Mouse (Mus musculus) MEL (cell line): ENCODE data around the gene Trim46. TPM values are rescaled to one million over a fixed set of nuclear protein-coding genes. Genes with fewer than 3 reads are reported as not detected.
A peak's percentile ranks its signal among the peaks of the same experiment; 100 is the strongest.

Experiments
- DNase-seq: peaks from one replicate; pipeline ENCODE4 v3.0.0; 2011; ENCODE audit warnings: low read depth, low spot score
- H3K27ac ChIP-seq: 2 replicates; pipeline ENCODE4 v1.5.1; 2012; ENCODE audit warnings: low read depth, mild to moderate bottlenecking, control low read depth, low read length, moderate library complexity; ENCODE audit not compliant: control insufficient read depth
- H3K27me3 ChIP-seq, 2 experiments: fragments of 150-350 bp in 1 of 2; sonication (generic) in 1 of 2; 2 replicates each; pipeline ENCODE4 v1.6.1; 2012; ENCODE audit warnings: low read length in 2 of 2, mild to moderate bottlenecking in 2 of 2, improper control_type of control experiment in 1 of 2, moderate library complexity in 1 of 2; ENCODE audit not compliant: insufficient read depth in 2 of 2, control insufficient read depth in 1 of 2
- H3K36me3 ChIP-seq, 2 experiments: 2 replicates each; pipeline ENCODE4 v1.6.1; 2012 to 2014; ENCODE audit warnings: low read length in 2 of 2, improper control_type of control experiment in 1 of 2, inconsistent platforms in 1 of 2, mild to moderate bottlenecking in 1 of 2; ENCODE audit not compliant: insufficient read depth in 2 of 2, control insufficient read depth in 1 of 2
- H3K4me1 ChIP-seq, 2 experiments: fragments of 150-350 bp in 1 of 2; sonication (generic) in 1 of 2; 2 replicates each; pipeline ENCODE4 v1.6.1; 2012; ENCODE audit warnings: low read length in 2 of 2, improper control_type of control experiment in 1 of 2, mild to moderate bottlenecking in 1 of 2; ENCODE audit not compliant: insufficient read depth in 2 of 2, control insufficient read depth in 1 of 2
- H3K4me3 ChIP-seq, 2 experiments: fragments of 150-350 bp in 1 of 2; sonication (generic) in 1 of 2; 2 replicates each; pipeline ENCODE4 v1.5.1; 2012; ENCODE audit warnings: low read depth in 2 of 2, low read length in 2 of 2, mild to moderate bottlenecking in 2 of 2, moderate library complexity in 2 of 2, control low read depth in 1 of 2, improper control_type of control experiment in 1 of 2; ENCODE audit not compliant: control insufficient read depth in 1 of 2, insufficient read depth in 1 of 2
- H3K79me2 ChIP-seq: 2 replicates; pipeline ENCODE4 v1.6.1; 2012; ENCODE audit warnings: mild to moderate bottlenecking, low read length, moderate library complexity; ENCODE audit not compliant: control insufficient read depth, poor library complexity, insufficient read depth
- H3K9ac ChIP-seq: 2 replicates; pipeline ENCODE4 v1.6.1; 2012; ENCODE audit warnings: low read depth, mild to moderate bottlenecking, control low read depth, low read length, moderate library complexity; ENCODE audit not compliant: control insufficient read depth, poor library complexity, severe bottlenecking
- H3K9me3 ChIP-seq: fragments of 150-350 bp; sonication (generic); replicated peaks from 2 replicates; pipeline ENCODE4 v1.6.1; 2012; ENCODE audit warnings: mild to moderate bottlenecking, low read length, improper control_type of control experiment, moderate library complexity; ENCODE audit not compliant: insufficient read depth
- BHLHE40 ChIP-seq: IDR thresholded peaks from 2 replicates; pipeline ENCODE4 v1.6.1; 2012; ENCODE audit warnings: low read depth, mild to moderate bottlenecking, inconsistent platforms, low read length, improper control_type of control experiment, borderline replicate concordance
- CHD1 ChIP-seq: IDR thresholded peaks from 2 replicates; pipeline ENCODE4 v1.6.1; 2012; ENCODE audit warnings: low read depth, mild to moderate bottlenecking, inconsistent platforms, low read length, improper control_type of control experiment
- CHD2 ChIP-seq: IDR thresholded peaks from 2 replicates; pipeline ENCODE4 v1.6.1; 2011; ENCODE audit warnings: low read length, improper control_type of control experiment
- CTCF ChIP-seq, 3 experiments: IDR thresholded peaks in 2 of 3; conservative IDR thresholded peaks in 1 of 3; 2 replicates each; pipeline ENCODE4 v1.5.1; 2011 to 2012; ENCODE audit warnings: low read length in 3 of 3, low read depth in 2 of 3, mild to moderate bottlenecking in 2 of 3, improper control_type of control experiment in 1 of 3, inconsistent platforms in 1 of 3, mixed read lengths in 1 of 3, moderate library complexity in 1 of 3; ENCODE audit not compliant: control insufficient read depth in 1 of 3, insufficient read depth in 1 of 3, poor library complexity in 1 of 3, severe bottlenecking in 1 of 3
- E2F4 ChIP-seq: IDR thresholded peaks from 2 replicates; pipeline ENCODE4 v1.6.1; 2011; ENCODE audit warnings: low read depth, low read length, improper control_type of control experiment, borderline replicate concordance
- ELF1 ChIP-seq: IDR thresholded peaks from 2 replicates; pipeline ENCODE4 v1.6.1; 2014; ENCODE audit warnings: low read depth, mild to moderate bottlenecking, inconsistent platforms, low read length, improper control_type of control experiment, moderate library complexity
- EP300 ChIP-seq, 2 experiments: IDR thresholded peaks; 2 replicates each; pipeline ENCODE4 v1.6.1; 2011; ENCODE audit warnings: improper control_type of control experiment in 2 of 2, low read length in 2 of 2, low read depth in 1 of 2, mild to moderate bottlenecking in 1 of 2
- ETS1 ChIP-seq: IDR thresholded peaks from 2 replicates; pipeline ENCODE4 v1.6.1; 2012; ENCODE audit warnings: low read depth, mild to moderate bottlenecking, inconsistent platforms, low read length, improper control_type of control experiment, moderate library complexity
- JUND ChIP-seq: IDR thresholded peaks from 2 replicates; pipeline ENCODE4 v1.6.1; 2011; ENCODE audit warnings: low read depth, mild to moderate bottlenecking, improper control_type of control experiment, low read length
- KAT2A ChIP-seq: conservative IDR thresholded peaks from 2 replicates; pipeline ENCODE4 v1.6.1; 2012; ENCODE audit warnings: low read depth, low read length, improper control_type of control experiment, inconsistent platforms
- MAFK ChIP-seq: IDR thresholded peaks from 2 replicates; pipeline ENCODE4 v1.6.1; 2011; ENCODE audit warnings: low read depth, mild to moderate bottlenecking, low read length, improper control_type of control experiment, borderline replicate concordance
- MAZ ChIP-seq: IDR thresholded peaks from 2 replicates; pipeline ENCODE4 v1.6.1; 2012; ENCODE audit warnings: low read depth, mild to moderate bottlenecking, inconsistent platforms, low read length, improper control_type of control experiment
- MXI1 ChIP-seq: IDR thresholded peaks from 2 replicates; pipeline ENCODE4 v1.6.1; 2011; ENCODE audit warnings: mild to moderate bottlenecking, low read depth, low read length, improper control_type of control experiment
- MYB ChIP-seq: IDR thresholded peaks from 2 replicates; pipeline ENCODE4 v1.6.1; 2011; ENCODE audit warnings: mild to moderate bottlenecking, low read depth, low read length, improper control_type of control experiment
- NELFE ChIP-seq: IDR thresholded peaks from 2 replicates; pipeline ENCODE4 v1.6.1; 2011; ENCODE audit warnings: low read depth, low read length, improper control_type of control experiment
- POLR2AphosphoS2 ChIP-seq: IDR thresholded peaks from 2 replicates; pipeline ENCODE4 v1.6.1; 2011; ENCODE audit warnings: low read length, improper control_type of control experiment
- POLR2AphosphoS5 ChIP-seq: IDR thresholded peaks from 2 replicates; pipeline ENCODE4 v1.6.1; 2012; ENCODE audit warnings: low read depth, borderline replicate concordance, mild to moderate bottlenecking, inconsistent platforms, low read length, moderate library complexity, mixed read lengths
- SMC3 ChIP-seq: IDR thresholded peaks from 2 replicates; pipeline ENCODE4 v1.6.1; 2011; ENCODE audit warnings: low read depth, low read length, improper control_type of control experiment
- TAL1 ChIP-seq: IDR thresholded peaks from 2 replicates; pipeline ENCODE4 v1.6.1; 2012; ENCODE audit warnings: mild to moderate bottlenecking, inconsistent platforms, low read length, moderate library complexity, mixed read lengths
- TCF12 ChIP-seq: IDR thresholded peaks from 2 replicates; pipeline ENCODE4 v1.6.1; 2014; ENCODE audit warnings: low read depth, mild to moderate bottlenecking, inconsistent platforms, low read length, improper control_type of control experiment, moderate library complexity
- UBTF ChIP-seq: IDR thresholded peaks from 2 replicates; pipeline ENCODE4 v1.6.1; 2012; ENCODE audit warnings: low read depth, mild to moderate bottlenecking, inconsistent platforms, low read length, improper control_type of control experiment, moderate library complexity, borderline replicate concordance; ENCODE audit not compliant: insufficient read depth
- USF1 ChIP-seq: IDR thresholded peaks from 2 replicates; pipeline ENCODE4 v1.6.1; 2014; ENCODE audit warnings: low read depth, mild to moderate bottlenecking, inconsistent platforms, low read length, improper control_type of control experiment, moderate library complexity
- ZC3H11A ChIP-seq: IDR thresholded peaks from 2 replicates; pipeline ENCODE4 v1.6.1; 2012; ENCODE audit warnings: low read depth, mild to moderate bottlenecking, inconsistent platforms, low read length, improper control_type of control experiment
- ZMIZ1 ChIP-seq: IDR thresholded peaks from 2 replicates; pipeline ENCODE4 v1.6.1; 2012; ENCODE audit warnings: low read depth, mild to moderate bottlenecking, inconsistent platforms, low read length, improper control_type of control experiment, moderate library complexity
- ZNF384 ChIP-seq: IDR thresholded peaks from 2 replicates; pipeline ENCODE4 v1.6.1; 2012; ENCODE audit warnings: low read depth, mild to moderate bottlenecking, inconsistent platforms, low read length, improper control_type of control experiment
- polyA plus RNA-seq, 2 experiments: library from polyadenylated mRNA; stranded (reverse) in 1 of 2; unstranded in 1 of 2; fragments of >175 nt in 1 of 2; fragments of >200 nt in 1 of 2; gene quantifications; 2 replicates each; pipeline versions ENCODE4 v1.2.1 to v1.2.4; 2012; ENCODE audit warnings: low replicate concordance in 2 of 2, low read depth in 1 of 2; ENCODE audit not compliant: insufficient read length in 2 of 2, insufficient read depth in 1 of 2, missing spikeins in 1 of 2
- total RNA-seq: library from RNA; depleted of rRNA; stranded (reverse); fragments of 300-350 nt; gene quantifications from 2 replicates; pipeline ENCODE4 v1.2.3, GENCODE M21; 2012

The Trim46 gene
- total and polyA plus RNA-seq, 3 experiments: 3.3 to 7.7 TPM; not detected in 1

- H3K4me1 ChIP-seq: peaks cover 2 to 14% of the 10 kb centered on the region in 2 experiments; a peak in 3 of 4 replicates
- H3K9me3 ChIP-seq: no peaks in the 10 kb centered on the region
- TF ChIP-seq SMC3 (0 out of 2 replicates have a peak, but pooled peaks have one; percentile 1), JUND (no peak), USF1 (0 out of 2 replicates have a peak, but pooled peaks have one; percentile 0), CTCF (IDR thresholded peaks at IDR 0.05 in 2 of 3, conservative IDR thresholded peaks at IDR 0.05 in 1 of 3; ENCODE audit: control insufficient read depth in 1 of 3, insufficient read depth in 1 of 3, low read depth in 2 of 3, low read length in 3 of 3, poor library complexity in 1 of 3, severe bottlenecking in 1 of 3) (no peak), TAL1 (no peak), NELFE (0 out of 2 replicates have a peak, but pooled peaks have one; percentile 9), ETS1 (no peak), KAT2A (no peak), E2F4 (no peak), BHLHE40 (no peak), POLR2AphosphoS2 (no peak), CHD2 (no peak), ZC3H11A (no peak), UBTF (no peak), MAZ (no peak), TCF12 (no peak), ZNF384 (peak; percentile 77), CHD1 (no peak), POLR2AphosphoS5 (no peak), ELF1 (no peak), MAFK (no peak), ZMIZ1 (no peak), EP300 (IDR thresholded peaks at IDR 0.05; ENCODE audit: low read depth in 1 of 2, low read length in 2 of 2) (no peak), MXI1 (peak; percentile 52; the same call in 1 of the 2 replicates), MYB (no peak)
- peak within 1 kb of the TSS; percentile 80 for H3K9ac ChIP-seq
- peak; percentile 49 for DNase-seq
- peaks cover 10% of the 10 kb centered on the region for H3K79me2 ChIP-seq
- H3K27me3 ChIP-seq: no peaks in the 10 kb centered on the region
- peaks cover 0 to 10% of the 10 kb centered on the region in 2 experiments; a peak in 2 of 4 replicates for H3K36me3 ChIP-seq
- peak within 1 kb of the TSS; percentile 56 for H3K27ac ChIP-seq
- peak within 1 kb of the TSS; percentile 84 to 98 for H3K4me3 ChIP-seq
Observed at GRCm38 (mm10) chr3:89214681-89215411, 31.3 kb downstream of the Trim46 start, which contains the start of gene Thbs3. Thbs3 (plus strand) TSS chr3:89215180.
